Comparison of ENCODE assay signal across 15 mouse cellular contexts in the genomic region with DNA sequence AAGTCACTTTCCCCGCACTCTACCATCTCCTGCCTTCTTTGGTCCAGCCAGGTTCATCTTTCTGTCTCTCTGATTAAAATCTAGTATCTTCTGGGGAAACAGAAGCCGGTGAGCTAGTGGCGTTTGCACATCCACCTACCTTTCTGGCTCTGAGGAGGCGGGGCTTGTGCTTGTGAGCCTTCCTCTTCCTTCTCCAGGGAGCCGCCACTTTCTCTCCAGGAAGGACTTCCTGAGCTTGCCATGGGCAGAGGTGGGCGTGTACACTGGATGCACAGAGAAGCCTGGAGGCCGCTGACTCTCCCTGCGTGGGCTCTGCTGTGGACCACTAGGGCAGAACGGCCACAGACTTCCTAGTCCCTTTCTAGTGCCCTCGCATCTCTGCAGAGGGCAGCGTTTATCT. TPM values are rescaled to one million over a fixed set of nuclear protein-coding genes. Genes with fewer than 3 reads are reported as not detected.
A peak's percentile ranks its signal among the peaks of the same experiment; 100 is the strongest.
DNase-seq lines count a peak whose midpoint lies in the region; ATAC-seq and TF ChIP-seq lines count a peak whose summit lies in the region.
"Had no signal": no experiment of that assay in that cellular context is flagged by ENCODE, and none has a peak within 500 bp of the region (broad histone marks: within the 10 kb centered on the region; RNA-seq: fewer than 3 reads in every experiment).

No protein-coding gene starts in this region.

- no peak overlapping the region for H3K4me2 ChIP-seq in hindbrain, postnatal 0 days (ENCODE audit: low read depth, low read length)
- no peak overlapping the region for H3K4me2 ChIP-seq in hindbrain, embryonic 14.5 days (replicated peaks)
- H3K4me2 ChIP-seq: heart, embryonic 12.5 days; liver, embryonic 11.5 days; midbrain, embryonic 13.5 days; stomach, embryonic 15.5 days had no signal

- H3K27me3 ChIP-seq in hindbrain, postnatal 0 days (ENCODE audit: insufficient read depth, low read length), result no peaks in the 10 kb centered on the region
- no peaks in the 10 kb centered on the region for H3K27me3 ChIP-seq in hindbrain, embryonic 14.5 days (ENCODE audit: control insufficient read depth, insufficient read depth, low read length)
- H3K27me3 ChIP-seq: heart, embryonic 12.5 days; stomach, embryonic 15.5 days had no signal

- H3K9me3 ChIP-seq in hindbrain, postnatal 0 days (ENCODE audit: low read length), result no peaks in the 10 kb centered on the region
- H3K9me3 ChIP-seq in hindbrain, embryonic 14.5 days (ENCODE audit: control insufficient read depth, low read length), result no peaks in the 10 kb centered on the region
- H3K9me3 ChIP-seq: heart, embryonic 12.5 days; midbrain, embryonic 13.5 days; stomach, embryonic 15.5 days had no signal

- H3K4me3 ChIP-seq in hindbrain, postnatal 0 days (ENCODE audit: low read length), result no peak overlapping the region
- no peak overlapping the region for H3K4me3 ChIP-seq in hindbrain, embryonic 14.5 days (replicated peaks; ENCODE audit: low read length)
- H3K4me3 ChIP-seq: heart, embryonic 12.5 days; midbrain, embryonic 13.5 days; stomach, embryonic 15.5 days had no signal

- ATAC-seq in hindbrain, postnatal 0 days, result no peak
- ATAC-seq in hindbrain, embryonic 14.5 days (ENCODE audit: low FRiP score), result no peak
- ATAC-seq in megakaryocyte progenitor cell, adult 5-6 weeks (replicated peaks; ENCODE audit: poor library complexity), result no peak
- ATAC-seq: forebrain, postnatal 0 days; midbrain, embryonic 13.5 days had no signal

- 65% methylated on average over 11 of the region's 11 CpGs for WGBS in hindbrain, postnatal 0 days
- 68% methylated on average over 11 of the region's 11 CpGs for WGBS in hindbrain, embryonic 14.5 days

- peak; percentile 19; the same call in 1 of the 2 replicates for TF ChIP-seq CTCF in hindbrain, postnatal 0 days (IDR thresholded peaks at IDR 0.05; ENCODE audit: low read depth)

- H3K4me1 ChIP-seq in hindbrain, postnatal 0 days (ENCODE audit: insufficient read depth, low read length), result peaks cover 8% of the 10 kb centered on the region; the same call in 1 of the 2 replicates
- H3K4me1 ChIP-seq in hindbrain, embryonic 14.5 days (replicated peaks; ENCODE audit: control insufficient read depth, insufficient read depth, low read length), result peaks cover 10% of the 10 kb centered on the region; the same call in 1 of the 2 replicates

- H3K27ac ChIP-seq in hindbrain, postnatal 0 days, result 0 out of 2 replicates have a peak overlapping the region, but pooled peaks have one; percentile 11
- no peak overlapping the region for H3K27ac ChIP-seq in hindbrain, embryonic 14.5 days
- H3K27ac ChIP-seq: midbrain, embryonic 13.5 days; stomach, embryonic 15.5 days had no signal

- no peak for DNase-seq in hindbrain, postnatal 0 days (ENCODE audit: low spot score)
- no peak for DNase-seq in hindbrain, embryonic 14.5 days (ENCODE audit: low spot score)
- DNase-seq in urinary bladder, postnatal 14 days (ENCODE audit: low spot score), result peak; percentile 31
- DNase-seq in urinary bladder, adult 2 months (ENCODE audit: low spot score), result no peak
- DNase-seq in kidney, postnatal 10 days, result peak; percentile 43
- DNase-seq in spleen, postnatal 14 days (ENCODE audit: low spot score in 2 of 2), result no peak
- DNase-seq: forebrain, postnatal 0 days; lung, postnatal 14 days; right cerebral cortex, postnatal 4 days; thymus, postnatal 25 days had no signal

- H3K36me3 ChIP-seq in hindbrain, postnatal 0 days (ENCODE audit: insufficient read depth, low read length), result no peaks in the 10 kb centered on the region
- H3K36me3 ChIP-seq in hindbrain, embryonic 14.5 days (replicated peaks; ENCODE audit: control insufficient read depth, insufficient read depth), result no peaks in the 10 kb centered on the region
- H3K36me3 ChIP-seq: heart, embryonic 12.5 days; midbrain, embryonic 13.5 days; stomach, embryonic 15.5 days had no signal

- no peak overlapping the region for H3K9ac ChIP-seq in hindbrain, postnatal 0 days (replicated peaks; ENCODE audit: low read length)
- H3K9ac ChIP-seq in hindbrain, embryonic 14.5 days, result no peak overlapping the region
- H3K9ac ChIP-seq: forebrain, postnatal 0 days; heart, embryonic 12.5 days; midbrain, embryonic 13.5 days; stomach, embryonic 15.5 days had no signal

RNA-seq across cellular contexts. Expression of a gene that starts 34.3 kb away (rescaled TPM):
- 2.6 and 3.1 TPM in 2 replicates for total RNA-seq in hindbrain, postnatal 0 days (2014; rRNA removed)
- polyA plus RNA-seq in hindbrain, postnatal 0 days (2015; fragmentation: Nextera tagmentation; extraction: Ambion mirVana), result 1.7 and 2.6 TPM in 2 replicates
- polyA plus RNA-seq in hindbrain, embryonic 14.5 days (2014; fragmentation: Nextera tagmentation; extraction: Ambion mirVana), result 1.0 and 1.7 TPM in 2 replicates
- 7.4 and 8.1 TPM in 2 replicates for polyA plus RNA-seq in urinary bladder, adult 2 months (2012; rRNA removed)
- 0.10 TPM in 1 of 2 replicates, not detected in the other for total RNA-seq in megakaryocyte progenitor cell, adult 5-6 weeks (2015)
- total RNA-seq in megakaryocyte progenitor cell, adult 5-6 weeks (2017), result not detected in 2 replicates

Comparison
In these comparisons a context has a peak if more than half of its experiments do, and no peak if none do; other contexts are left out.
1. DNase-seq: peak in urinary bladder, postnatal 14 days (single experiment) and kidney, postnatal 10 days (single experiment); none in hindbrain, postnatal 0 days (single experiment), hindbrain, embryonic 14.5 days (single experiment), urinary bladder, adult 2 months (single experiment) and spleen, postnatal 14 days (0 of 2).